Mouse (Mus musculus) gastrocnemius, postnatal 14 days (tissue): ENCODE data around the gene Ap1m2. TPM values are rescaled to one million over a fixed set of nuclear protein-coding genes. Genes with fewer than 3 reads are reported as not detected.
"Not testable (repeated sequence)": the region's sequence is repeated elsewhere in the genome, so short reads cannot be mapped to it uniquely, and the experiment has no call there.

Experiments
- DNase-seq: peaks from one replicate; pipeline ENCODE4 v3.0.0; 2021; ENCODE audit warnings: mixed read lengths
- intact Hi-C: fragments of 180-260 bp; cut with DNase I; formaldehyde crosslinking; loops from one replicate; pipeline ENCODE4 v1.15.1; 2025; ENCODE audit warnings: low total_unique reads
- total RNA-seq, 2 experiments: library from RNA; stranded (reverse); gene quantifications; 2 replicates each; pipeline ENCODE4 v1.2.3; 2021

The Ap1m2 gene
- total RNA-seq, 2 experiments from 2014 or later: not detected

- no peak for DNase-seq
- intact Hi-C loops: no loop called here
Measured at GRCm38 (mm10) chr9:21272391-21272790, 39.7 kb downstream of the Ap1m2 start.

GRCm38 (mm10) chr9:21269590-21269989 lies 42.5 kb downstream of the Ap1m2 start:
- DNase-seq, intact Hi-C loops: not testable (repeated sequence)

GRCm38 (mm10) chr9:21268305-21268704 lies 43.8 kb downstream of the Ap1m2 start:
- intact Hi-C loops: no loop called here
- no peak for DNase-seq

- intact Hi-C loops: no loop called here
- DNase-seq: no peak
Measured at GRCm38 (mm10) chr9:21266889-21267288, 45.2 kb downstream of the Ap1m2 start.

- DNase-seq: no peak
Measured at GRCm38 (mm10) chr9:21265611-21266010, 46.5 kb downstream of the Ap1m2 start.

GRCm38 (mm10) chr9:21265000-21265561 lies 47.1 kb downstream of the Ap1m2 start, which contains the start of gene Atg4d:
Gene Atg4d (plus strand): TSS chr9:21265293.
- intact Hi-C loops: no loop called here
- peak; percentile 99 for DNase-seq

More at GRCm38 (mm10) chr9:21265611-21266010, 46.5 kb downstream of the Ap1m2 start:
- intact Hi-C loops: no loop called here

GRCm38 (mm10) chr9:21264272-21264999 lies 47.7 kb downstream of the Ap1m2 start:
- DNase-seq: no peak
- intact Hi-C loops: no loop called here

GRCm38 (mm10) chr9:21261831-21262230 lies 50.3 kb downstream of the Ap1m2 start:
- intact Hi-C loops: no loop called here
- no peak for DNase-seq

- intact Hi-C loops: no loop called here
- DNase-seq: no peak
Measured at GRCm38 (mm10) chr9:21260491-21261040, 51.6 kb downstream of the Ap1m2 start.

- DNase-seq, intact Hi-C loops: not testable (repeated sequence)
Measured at GRCm38 (mm10) chr9:21256349-21256748, 55.8 kb downstream of the Ap1m2 start.

GRCm38 (mm10) chr9:21254690-21255089 lies 57.4 kb downstream of the Ap1m2 start:
- intact Hi-C loops: no loop called here

GRCm38 (mm10) chr9:21251116-21251735 lies 60.9 kb downstream of the Ap1m2 start:
- no peak for DNase-seq

More at GRCm38 (mm10) chr9:21254690-21255089, 57.4 kb downstream of the Ap1m2 start:
- no peak for DNase-seq

GRCm38 (mm10) chr9:21250509-21250908 lies 61.6 kb downstream of the Ap1m2 start:
- intact Hi-C loops: no loop called here
- no peak for DNase-seq

More at GRCm38 (mm10) chr9:21251116-21251735, 60.9 kb downstream of the Ap1m2 start:
- intact Hi-C loops: no loop called here

- intact Hi-C loops: no loop called here
- no peak for DNase-seq
Measured at GRCm38 (mm10) chr9:21249629-21250508, 62.3 kb downstream of the Ap1m2 start.

GRCm38 (mm10) chr9:21248326-21248725 lies 63.8 kb downstream of the Ap1m2 start, which contains the start of gene S1pr5:
Gene S1pr5 (minus strand): TSS chr9:21248443.
- intact Hi-C loops: no loop called here
- DNase-seq: peak; percentile 59

GRCm38 (mm10) chr9:21246342-21246741 lies 65.8 kb downstream of the Ap1m2 start:
- intact Hi-C loops: no loop called here
- no peak for DNase-seq

GRCm38 (mm10) chr9:21245113-21245487 lies 67.0 kb downstream of the Ap1m2 start:
- no peak for DNase-seq
- intact Hi-C loops: no loop called here

GRCm38 (mm10) chr9:21244428-21245112 lies 67.6 kb downstream of the Ap1m2 start:
- intact Hi-C loops: no loop called here
- DNase-seq: no peak
